8 mouse cellular contexts compared by ENCODE assay signal in genomic region chr7:27552931-27553513, GRCm38 (mm10). TPM values are rescaled to one million over a fixed set of nuclear protein-coding genes. Genes with fewer than 3 reads are reported as not detected.
DNase-seq lines count a peak whose midpoint lies in the region; ATAC-seq and TF ChIP-seq lines count a peak whose summit lies in the region.

Gene Pld3 (minus strand): TSS chr7:27553218.
Gene 2310022A10Rik (plus strand): TSS chr7:27553233.

- peak within 1 kb of the TSS; percentile 87 for H3K27ac ChIP-seq in hindbrain, embryonic 10.5 days
- peak within 1 kb of the TSS; percentile 33 for H3K27ac ChIP-seq in lung, postnatal 0 days (ENCODE audit: low read length)

- ATAC-seq in frontal cortex, adult (ENCODE audit: low TSS enrichment): peak; percentile 99
- peak; percentile 100 for ATAC-seq in lung, postnatal 0 days

- H3K36me3 ChIP-seq in hindbrain, embryonic 10.5 days: peaks cover 14% of the 10 kb centered on the region
- H3K36me3 ChIP-seq in lung, postnatal 0 days (ENCODE audit: insufficient read depth, low read length): no peaks in the 10 kb centered on the region

- peak within 1 kb of the TSS; percentile 54 for H3K9ac ChIP-seq in lung, postnatal 0 days (replicated peaks; ENCODE audit: low read depth)

- under 1% methylated on average over 41 of the region's 41 CpGs for WGBS in hindbrain, embryonic 10.5 days
- WGBS in lung, postnatal 0 days: under 1% methylated on average over 30 of the region's 41 CpGs

- H3K4me1 ChIP-seq in hindbrain, embryonic 10.5 days (replicated peaks): peaks cover 26% of the 10 kb centered on the region
- no peaks in the 10 kb centered on the region; the same call in 1 of the 2 replicates for H3K4me1 ChIP-seq in lung, postnatal 0 days (ENCODE audit: insufficient read depth, low read depth, low read length)

- no peak for TF ChIP-seq CTCF in lung, postnatal 0 days (IDR thresholded peaks at IDR 0.05)

- DNase-seq in MN1 (ENCODE audit: low spot score): peak; percentile 92
- DNase-seq in cerebellum, adult 9-10 months: peak; percentile 99
- DNase-seq in hindbrain, embryonic 10.5 days (ENCODE audit: low spot score): peak; percentile 96
- DNase-seq in layer of hippocampus, adult 9-11 months: peak; percentile 99
- peak; percentile 99 for DNase-seq in lung, postnatal 0 days (ENCODE audit: low spot score)
- DNase-seq in ovary, postnatal 14 days (ENCODE audit: low spot score): peak; percentile 85
- DNase-seq in thymus, postnatal 14 days: peak; percentile 96

- no peaks in the 10 kb centered on the region for H3K27me3 ChIP-seq in hindbrain, embryonic 10.5 days (ENCODE audit: insufficient read depth, poor library complexity, severe bottlenecking)
- no peaks in the 10 kb centered on the region for H3K27me3 ChIP-seq in lung, postnatal 0 days (replicated peaks; ENCODE audit: insufficient read depth, low read length)

- TF ChIP-seq EP300 in lung, postnatal 0 days (IDR thresholded peaks at IDR 0.05): no peak

- peak within 1 kb of the TSS; percentile 76 for H3K4me3 ChIP-seq in hindbrain, embryonic 10.5 days
- H3K4me3 ChIP-seq in lung, postnatal 0 days (ENCODE audit: low read depth, low read length): peak within 1 kb of the TSS; percentile 62

- H3K9me3 ChIP-seq in hindbrain, embryonic 10.5 days: no peaks in the 10 kb centered on the region
- H3K9me3 ChIP-seq in lung, postnatal 0 days (ENCODE audit: low read length): no peaks in the 10 kb centered on the region

- peak within 1 kb of the TSS; percentile 74 for H3K4me2 ChIP-seq in lung, postnatal 0 days (replicated peaks; ENCODE audit: low read depth, low read length)

RNA-seq across cellular contexts. Expression of gene Pld3, which starts in this region (rescaled TPM):
- polyA plus RNA-seq in hindbrain, embryonic 10.5 days (2016; fragmentation: Nextera tagmentation; extraction: Ambion mirVana): 55.7 and 73.2 TPM in 2 replicates
- 92.4 and 94.5 TPM in 2 replicates for polyA plus RNA-seq in lung, postnatal 0 days (2015; fragmentation: Nextera tagmentation; extraction: Ambion mirVana)

RNA-seq across cellular contexts. Expression of gene 2310022A10Rik, which starts in this region (rescaled TPM):
- 36.3 and 39.3 TPM in 2 replicates for polyA plus RNA-seq in hindbrain, embryonic 10.5 days (2016; fragmentation: Nextera tagmentation; extraction: Ambion mirVana)
- polyA plus RNA-seq in lung, postnatal 0 days (2015; fragmentation: Nextera tagmentation; extraction: Ambion mirVana): 10.5 and 12.3 TPM in 2 replicates

Comparison
In these comparisons a context has a peak if more than half of its experiments do, and no peak if none do; other contexts are left out.
1. Peak in every context shown above with its lines: DNase-seq, ATAC-seq, H3K4me3 ChIP-seq and H3K27ac ChIP-seq.